Mouse (Mus musculus) heart, postnatal 36 days (tissue): ENCODE data around the gene Crtc2. TPM values are rescaled to one million over a fixed set of nuclear protein-coding genes. Genes with fewer than 3 reads are reported as not detected.
A peak's percentile ranks its signal among the peaks of the same experiment; 100 is the strongest.
"Not testable (repeated sequence)": the region's sequence is repeated elsewhere in the genome, so short reads cannot be mapped to it uniquely, and the experiment has no call there.

Source experiments
- DNase-seq, 2 experiments: peaks; one replicate each; pipeline ENCODE4 v3.0.0; 2021 to 2022
- intact Hi-C: fragments of 180-260 bp; cut with DNase I; formaldehyde crosslinking; loops from one replicate; pipeline ENCODE4 v1.15.1; 2025
- total RNA-seq, 2 experiments: library from RNA; stranded (reverse); gene quantifications; 2 replicates each; pipeline ENCODE4 v1.2.3; 2021

The Crtc2 gene
- total RNA-seq, 2 experiments from 2014 or later = 18.2 to 20.8 TPM

DNA sequence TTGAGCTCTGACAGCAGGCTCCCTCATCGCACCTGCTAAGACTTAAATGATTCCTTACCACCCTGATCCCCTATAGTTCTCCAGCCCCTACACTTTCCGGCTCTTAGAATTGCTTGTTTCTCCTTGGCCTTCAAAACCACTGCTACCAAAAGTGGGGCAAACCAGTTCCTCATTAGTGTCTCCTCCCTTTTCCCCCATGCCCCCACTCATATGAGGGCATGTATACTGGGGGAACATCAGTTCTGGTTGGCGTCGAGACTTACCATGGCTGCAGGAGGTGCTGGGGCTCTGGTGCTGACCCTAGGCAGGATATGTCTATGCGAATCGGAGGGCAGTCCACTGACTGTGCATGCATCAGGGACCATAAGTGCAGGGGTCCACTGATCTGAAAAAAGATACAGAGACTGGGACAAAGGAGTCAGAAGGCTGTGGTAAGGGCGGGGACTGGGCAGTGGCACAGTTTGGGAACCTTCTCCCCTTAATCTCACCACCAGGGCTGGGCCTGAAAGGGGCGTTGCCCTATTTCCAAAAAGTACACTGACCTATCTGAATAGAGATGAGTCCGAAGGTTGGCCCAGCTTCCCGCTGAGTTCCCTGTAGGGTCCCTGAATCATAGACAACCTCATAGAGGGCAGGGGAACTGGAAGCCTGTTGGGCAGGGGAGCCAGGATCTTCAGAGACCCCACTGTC lies 12.1 kb upstream of the Crtc2 start:
- intact Hi-C loops = no loop called here
- DNase-seq = no peak

GRCm38 (mm10) chr3:90242984-90243775 lies 10.8 kb upstream of the Crtc2 start, which contains the start of gene Creb3l4:
TSS of gene Creb3l4 (minus strand) at chr3:90243512.
- DNase-seq = peak; percentile 44
- intact Hi-C loops = no loop called here

- DNase-seq = no peak
- intact Hi-C loops = no loop called here
These were observed 8.6 kb upstream of the Crtc2 start for GRCm38 (mm10) chr3:90245406-90245805.

DNA sequence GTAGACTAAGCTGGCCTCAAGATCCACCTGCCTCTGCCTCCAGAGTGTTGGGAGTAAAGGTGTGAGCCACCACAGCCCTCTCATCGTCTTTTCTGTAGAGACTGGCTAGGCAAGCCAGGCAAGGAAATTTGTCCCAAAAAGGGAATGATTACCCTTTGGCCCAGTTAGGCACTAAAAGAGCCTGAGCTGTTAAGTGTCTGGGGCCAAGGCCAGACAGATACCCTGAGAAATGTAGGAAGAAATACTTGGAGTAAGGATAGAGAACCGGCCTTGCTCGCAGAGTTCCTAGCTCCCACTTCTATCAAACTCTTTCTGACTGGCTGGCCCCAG lies 6.4 kb upstream of the Crtc2 start:
- DNase-seq = no peak
- intact Hi-C loops = no loop called here

- peak; percentile 91 for DNase-seq
- intact Hi-C loops = no loop called here
These were observed 5.8 kb upstream of the Crtc2 start, which contains the start of gene Slc39a1 for GRCm38 (mm10) chr3:90247960-90248745. TSS of gene Slc39a1 (plus strand) at chr3:90248172.

- intact Hi-C loops = no loop called here
- peak; percentile 40 to 66 for DNase-seq
These were observed 5.2 kb upstream of the Crtc2 start for GRCm38 (mm10) chr3:90248746-90249100.

DNA sequence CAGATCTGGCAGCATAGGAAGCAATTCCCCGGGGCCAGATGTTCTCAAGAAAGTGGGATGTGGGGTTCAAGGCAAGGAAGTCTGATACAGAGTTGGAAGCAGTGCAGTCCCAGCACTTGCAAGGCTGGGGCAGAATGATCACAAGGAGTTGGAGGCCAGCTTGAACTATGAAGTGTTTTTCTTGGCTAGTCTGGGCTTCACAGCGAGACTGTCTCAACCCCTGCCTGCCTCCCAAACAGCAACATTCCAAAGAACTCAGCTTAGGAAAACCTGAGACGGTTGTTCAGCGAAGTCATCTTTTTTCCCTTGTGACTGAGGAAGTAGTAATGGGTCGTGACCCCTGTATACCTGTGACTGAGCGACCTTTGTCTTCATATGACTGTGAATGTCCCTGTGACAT lies 3.2 kb upstream of the Crtc2 start:
- intact Hi-C loops = loop anchor here (10.0 kb wide), 1 partner anchor 1696 kb away; the partner anchor contains the start of genes Lamtor2 and Ubqln4
- no peak for DNase-seq

GRCm38 (mm10) chr3:90251731-90252226 lies 2.2 kb upstream of the Crtc2 start:
- not testable (repeated sequence) for DNase-seq
- intact Hi-C loops = loop anchor here (10.0 kb wide), 1 partner anchor 1697 kb away; the partner anchor contains the start of genes Lamtor2 and Ubqln4

DNA sequence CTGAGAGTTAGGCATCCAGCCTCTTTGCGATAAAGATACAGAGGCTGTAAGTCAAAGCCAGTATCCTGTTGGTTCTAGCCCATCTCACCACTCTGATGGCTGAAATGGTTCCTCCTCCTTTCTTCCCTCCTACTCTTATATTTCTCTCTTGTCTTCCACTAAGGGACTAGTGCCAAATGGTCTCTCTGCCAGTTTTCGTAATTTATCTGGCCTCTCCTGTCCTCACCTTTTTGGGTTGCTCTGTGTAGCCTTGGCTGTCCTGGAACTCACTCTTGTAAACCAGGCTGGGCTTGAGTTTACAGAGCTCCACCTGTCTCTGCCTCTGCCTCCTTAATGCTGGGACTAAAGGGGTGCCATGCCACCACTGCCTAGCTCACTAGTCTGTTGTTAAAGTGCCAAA lies 1.3 kb upstream of the Crtc2 start:
- DNase-seq = not testable (repeated sequence)

GRCm38 (mm10) chr3:90253174-90253573 lies 789 bp upstream of the Crtc2 start:
- intact Hi-C loops = loop anchor here (10.0 kb wide), 1 partner anchor 1698 kb away; the partner anchor contains the start of genes Lamtor2 and Ubqln4
- not testable (repeated sequence) for DNase-seq

More for the DNA sequence above, 1.3 kb upstream of the Crtc2 start:
- intact Hi-C loops = loop anchor here (10.0 kb wide), 1 partner anchor 1698 kb away; the partner anchor contains the start of genes Lamtor2 and Ubqln4

GRCm38 (mm10) chr3:90254419-90255193 lies 643 bp downstream of the Crtc2 start:
- DNase-seq = no peak
- intact Hi-C loops = loop anchor here (2.0 to 10.0 kb wide), 2 partner anchors 34 to 1700 kb away; partner anchors contain the start of genes Lamtor2 and Ubqln4

DNA sequence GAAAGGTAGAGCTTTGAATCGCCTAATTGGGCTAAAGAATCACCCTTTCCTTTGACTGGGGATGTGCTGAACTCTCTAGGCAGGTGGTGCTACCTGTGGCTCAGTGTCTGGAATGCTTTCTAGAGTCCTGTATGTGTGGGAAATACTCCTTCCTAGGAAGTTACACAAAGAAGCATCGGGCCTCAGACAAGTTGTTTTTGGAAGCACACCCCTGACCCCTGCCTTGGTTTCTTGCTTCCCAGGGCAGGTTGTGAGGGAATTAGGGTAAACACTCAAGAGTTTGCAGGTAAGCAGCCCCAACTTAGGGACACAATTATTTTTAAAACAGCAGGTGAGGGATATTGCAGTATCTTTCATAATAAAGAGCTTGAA lies 1.2 kb downstream of the Crtc2 start:
- DNase-seq = no peak
- intact Hi-C loops = loop anchor here (2.0 to 10.0 kb wide), 2 partner anchors 34 to 1700 kb away; partner anchors contain the start of genes Lamtor2 and Ubqln4

GRCm38 (mm10) chr3:90255784-90256353 lies 1.9 kb downstream of the Crtc2 start:
- no peak for DNase-seq
- intact Hi-C loops = loop anchor here (2.0 to 10.0 kb wide), 2 partner anchors 35 to 1701 kb away; partner anchors contain the start of genes Lamtor2 and Ubqln4

GRCm38 (mm10) chr3:90256731-90257530 lies 3.0 kb downstream of the Crtc2 start:
- no peak for DNase-seq
- intact Hi-C loops = loop anchor here (10.0 kb wide), 1 partner anchor 1702 kb away; the partner anchor contains the start of genes Lamtor2 and Ubqln4

DNA sequence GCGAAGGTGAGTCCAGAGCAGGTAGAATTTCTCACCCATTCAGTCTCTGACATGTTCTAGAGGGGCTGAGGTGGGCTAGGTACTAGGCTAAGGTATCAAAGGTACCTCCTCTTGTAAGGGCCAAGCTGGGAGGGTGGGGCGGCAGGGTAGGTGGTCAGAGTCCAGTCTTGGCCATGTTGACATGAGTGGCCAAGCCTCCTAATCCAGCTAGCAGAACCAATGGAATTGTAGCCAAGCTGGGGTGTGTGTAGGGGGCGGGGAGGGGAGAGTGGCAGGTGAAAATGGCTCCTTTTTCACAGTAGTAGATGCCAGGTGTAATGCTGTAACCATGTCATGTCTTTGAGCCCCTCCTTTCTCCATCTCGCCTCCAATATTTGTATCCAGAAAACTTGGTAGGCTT lies 4.6 kb downstream of the Crtc2 start:
- DNase-seq = no peak
- intact Hi-C loops = loop anchor here (10.0 kb wide), 1 partner anchor 1704 kb away; the partner anchor contains the start of genes Lamtor2 and Ubqln4

DNA sequence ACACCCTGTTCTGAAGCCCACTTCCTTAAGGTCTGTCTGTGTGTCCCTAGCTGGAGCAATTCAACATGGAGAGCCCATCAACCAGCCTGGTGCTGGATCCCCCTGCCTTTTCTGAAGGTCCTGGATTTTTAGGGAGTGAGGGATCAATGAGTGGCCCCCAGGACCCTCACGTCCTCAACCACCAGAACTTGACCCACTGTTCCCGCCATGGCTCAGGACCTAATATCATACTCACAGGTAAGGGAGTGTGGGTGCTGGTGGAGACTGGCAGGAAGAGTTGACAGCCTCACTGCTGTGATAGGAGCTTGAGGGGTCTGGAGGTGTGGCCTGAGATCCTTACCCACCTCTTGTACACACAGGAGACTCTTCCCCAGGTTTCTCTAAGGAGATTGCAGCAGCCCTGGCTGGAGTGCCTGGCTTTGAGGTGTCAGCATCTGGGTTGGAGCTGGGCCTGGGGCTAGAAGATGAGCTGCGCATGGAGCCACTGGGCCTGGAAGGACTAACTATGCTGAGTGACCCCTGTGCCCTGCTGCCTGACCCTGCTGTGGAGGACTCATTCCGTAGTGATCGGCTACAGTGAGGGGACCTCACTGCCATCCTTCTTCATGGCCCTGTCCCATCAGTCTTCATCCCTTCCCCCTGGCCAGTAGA lies 9.3 kb downstream of the Crtc2 start:
- intact Hi-C loops = no loop called here
- no peak for DNase-seq

DNA sequence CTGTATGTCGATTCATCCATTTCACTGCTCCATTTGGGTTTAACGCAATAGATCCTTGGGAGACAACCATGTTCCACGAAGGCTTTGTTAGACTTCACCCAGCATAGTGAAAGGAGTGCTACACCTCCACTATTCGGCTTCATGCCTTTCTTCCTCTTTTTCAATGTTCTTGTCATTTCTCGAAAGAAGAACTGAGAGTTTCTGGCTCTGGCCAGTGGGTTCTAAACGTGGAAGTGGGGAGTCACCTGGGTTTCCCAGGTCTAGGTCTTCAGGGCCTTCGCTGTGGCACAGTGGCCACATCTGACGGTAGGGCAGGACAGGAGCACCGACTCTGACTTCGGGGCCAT lies 10.7 kb downstream of the Crtc2 start:
- DNase-seq = no peak
- intact Hi-C loops = loop anchor here (1.0 to 5.0 kb wide), 4 partner anchors 28 to 203 kb away; partner anchors contain the start of gene Npr1
